Mouse (Mus musculus): Measurements from ENCODE around the gene Ltb. TPM values are rescaled to one million over a fixed set of nuclear protein-coding genes. Genes with fewer than 3 reads are reported as not detected.

The Ltb gene
- polyA plus RNA-seq, 1 experiment from 2014 or later, result 1.0 TPM

GRCm38 (mm10) chr17:35168541-35169207 lies 25.6 kb upstream of the Ltb start:
- no peak overlapping the region for H3K4me2 ChIP-seq (ENCODE audit: low read length)
- no peak overlapping the region for H3K4me3 ChIP-seq (replicated peaks; ENCODE audit: low read depth, low read length)
- no peaks in the 10 kb centered on the region for H3K36me3 ChIP-seq (ENCODE audit: insufficient read depth, low read length)
- WGBS, result 18% methylated on average over 4 of the region's 4 CpGs
- DNase-seq (ENCODE audit: low spot score) (peak; percentile 82), ATAC-seq (replicated peaks; ENCODE audit: low FRiP score, low read depth) (no peak)
- peaks cover 7% of the 10 kb centered on the region; the same call in 1 of the 2 replicates for H3K4me1 ChIP-seq (replicated peaks; ENCODE audit: insufficient read depth, low read length)
- H3K27me3 ChIP-seq (ENCODE audit: insufficient read depth, low read length), result no peaks in the 10 kb centered on the region
- peak; percentile 81 for TF ChIP-seq CTCF (IDR thresholded peaks at IDR 0.05; ENCODE audit: low read depth)
- H3K9ac ChIP-seq (ENCODE audit: low read depth, low read length), result no peak overlapping the region
- H3K27ac ChIP-seq, result no peak overlapping the region
- no peaks in the 10 kb centered on the region for H3K9me3 ChIP-seq (replicated peaks; ENCODE audit: low read length)

- Histone ChIP-seq H3K27me3 (ENCODE audit: insufficient read depth, low read length) (no peaks in the 10 kb centered on the region), H3K4me2 (ENCODE audit: low read length) (no peak overlapping the region), H3K36me3 (ENCODE audit: insufficient read depth, low read length) (no peaks in the 10 kb centered on the region), H3K27ac (0 out of 2 replicates have a peak overlapping the region, but pooled peaks have one; percentile 63), H3K4me3 (replicated peaks; ENCODE audit: low read depth, low read length) (no peak overlapping the region), H3K9ac (ENCODE audit: low read depth, low read length) (no peak overlapping the region), H3K4me1 (replicated peaks; ENCODE audit: insufficient read depth, low read length) (no peaks in the 10 kb centered on the region), H3K9me3 (replicated peaks; ENCODE audit: low read length) (no peaks in the 10 kb centered on the region)
- ATAC-seq (replicated peaks; ENCODE audit: low FRiP score, low read depth), result no peak
- DNase-seq (ENCODE audit: low spot score), result no peak
- whole genome bisulfite sequencing, result 69% methylated on average over 11 of the region's 11 CpGs
- TF ChIP-seq CTCF (IDR thresholded peaks at IDR 0.05; ENCODE audit: low read depth), result no peak
Observed at GRCm38 (mm10) chr17:35172445-35173234, 21.6 kb upstream of the Ltb start.

GRCm38 (mm10) chr17:35173329-35173728 lies 20.9 kb upstream of the Ltb start:
- Histone ChIP-seq H3K4me1 (replicated peaks; ENCODE audit: insufficient read depth, low read length) (no peaks in the 10 kb centered on the region), H3K9ac (ENCODE audit: low read depth, low read length) (no peak overlapping the region), H3K9me3 (replicated peaks; ENCODE audit: low read length) (no peaks in the 10 kb centered on the region), H3K4me3 (replicated peaks; ENCODE audit: low read depth, low read length) (no peak overlapping the region), H3K27ac (peak overlapping the region; percentile 63), H3K4me2 (ENCODE audit: low read length) (no peak overlapping the region), H3K36me3 (ENCODE audit: insufficient read depth, low read length) (no peaks in the 10 kb centered on the region), H3K27me3 (ENCODE audit: insufficient read depth, low read length) (no peaks in the 10 kb centered on the region)
- DNase-seq (ENCODE audit: low spot score), result no peak
- TF ChIP-seq CTCF (IDR thresholded peaks at IDR 0.05; ENCODE audit: low read depth), result no peak
- WGBS, result 78% methylated on average over 3 of the region's 3 CpGs
- ATAC-seq (replicated peaks; ENCODE audit: low FRiP score, low read depth), result no peak

GRCm38 (mm10) chr17:35174201-35174977 lies 19.9 kb upstream of the Ltb start:
- ATAC-seq (replicated peaks; ENCODE audit: low FRiP score, low read depth), result no peak
- Histone ChIP-seq H3K9me3 (replicated peaks; ENCODE audit: low read length) (no peaks in the 10 kb centered on the region), H3K4me2 (ENCODE audit: low read length) (no peak overlapping the region), H3K4me1 (replicated peaks; ENCODE audit: insufficient read depth, low read length) (no peaks in the 10 kb centered on the region), H3K4me3 (replicated peaks; ENCODE audit: low read depth, low read length) (no peak overlapping the region), H3K27ac (peak overlapping the region; percentile 70), H3K9ac (ENCODE audit: low read depth, low read length) (peak overlapping the region; percentile 13; the same call in 1 of the 2 replicates), H3K27me3 (ENCODE audit: insufficient read depth, low read length) (no peaks in the 10 kb centered on the region), H3K36me3 (ENCODE audit: insufficient read depth, low read length) (no peaks in the 10 kb centered on the region)
- no peak for DNase-seq (ENCODE audit: low spot score)
- WGBS, result 61% methylated on average over 8 of the region's 8 CpGs
- no peak for TF ChIP-seq CTCF (IDR thresholded peaks at IDR 0.05; ENCODE audit: low read depth)

- Histone ChIP-seq H3K36me3 (ENCODE audit: insufficient read depth, low read length) (no peaks in the 10 kb centered on the region), H3K9ac (ENCODE audit: low read depth, low read length) (no peak overlapping the region), H3K27ac (no peak overlapping the region), H3K27me3 (ENCODE audit: insufficient read depth, low read length) (no peaks in the 10 kb centered on the region), H3K4me2 (ENCODE audit: low read length) (no peak overlapping the region), H3K9me3 (replicated peaks; ENCODE audit: low read length) (no peaks in the 10 kb centered on the region), H3K4me3 (replicated peaks; ENCODE audit: low read depth, low read length) (no peak overlapping the region), H3K4me1 (replicated peaks; ENCODE audit: insufficient read depth, low read length) (no peaks in the 10 kb centered on the region)
- 58% methylated on average over 6 of the region's 6 CpGs for WGBS
- no peak for TF ChIP-seq CTCF (IDR thresholded peaks at IDR 0.05; ENCODE audit: low read depth)
- ATAC-seq (replicated peaks; ENCODE audit: low FRiP score, low read depth), result no peak
- no peak for DNase-seq (ENCODE audit: low spot score)
Observed at GRCm38 (mm10) chr17:35175382-35175781, 18.9 kb upstream of the Ltb start.

GRCm38 (mm10) chr17:35175968-35176367 lies 18.3 kb upstream of the Ltb start, which contains the start of gene Aif1:
TSS of gene Aif1 (minus strand) at chr17:35176068.
- ATAC-seq (replicated peaks; ENCODE audit: low FRiP score, low read depth) (no peak), DNase-seq (ENCODE audit: low spot score) (no peak)
- H3K27ac ChIP-seq, result no peak within 1 kb of the TSS
- no peaks in the 10 kb centered on the region for H3K36me3 ChIP-seq (ENCODE audit: insufficient read depth, low read length)
- TF ChIP-seq CTCF (IDR thresholded peaks at IDR 0.05; ENCODE audit: low read depth), result no peak
- no peaks in the 10 kb centered on the region for H3K4me1 ChIP-seq (replicated peaks; ENCODE audit: insufficient read depth, low read length)
- H3K27me3 ChIP-seq (ENCODE audit: insufficient read depth, low read length), result no peaks in the 10 kb centered on the region
- no peaks in the 10 kb centered on the region for H3K9me3 ChIP-seq (replicated peaks; ENCODE audit: low read length)
- H3K4me2 ChIP-seq (ENCODE audit: low read length), result no peak within 1 kb of the TSS
- no peak within 1 kb of the TSS for H3K4me3 ChIP-seq (replicated peaks; ENCODE audit: low read depth, low read length)
- H3K9ac ChIP-seq (ENCODE audit: low read depth, low read length), result no peak within 1 kb of the TSS
- WGBS, result 64% methylated on average over 2 of the region's 2 CpGs

Data from kidney, postnatal 0 days (tissue).